Mouse (Mus musculus) embryonic fibroblast, embryonic 13.5 days (primary cell): ENCODE measurements around the gene Pop5. TPM values are rescaled to one million over a fixed set of nuclear protein-coding genes. Genes with fewer than 3 reads are reported as not detected.

Source experiments
- H3K27ac ChIP-seq: 2 replicates; pipeline ENCODE4 v1.5.1; 2012; ENCODE audit warnings: low read length, control low read depth, inconsistent platforms; ENCODE audit not compliant: insufficient read depth
- H3K4me1 ChIP-seq: 2 replicates; pipeline ENCODE4 v1.6.1; 2011; ENCODE audit warnings: low read length; ENCODE audit not compliant: control insufficient read depth, insufficient read depth
- H3K4me3 ChIP-seq: 2 replicates; pipeline ENCODE4 v1.5.1; 2011; ENCODE audit warnings: mild to moderate bottlenecking, control low read depth, low read length; ENCODE audit not compliant: insufficient read depth
- CTCF ChIP-seq: IDR thresholded peaks from 2 replicates; pipeline ENCODE4 v1.5.1; 2011; ENCODE audit warnings: mild to moderate bottlenecking, control low read depth, low read length, moderate library complexity, borderline replicate concordance; ENCODE audit not compliant: insufficient read depth
- POLR2A ChIP-seq: IDR thresholded peaks from 2 replicates; pipeline ENCODE4 v1.6.1; 2011; ENCODE audit warnings: low read depth, mild to moderate bottlenecking, control low read depth, low read length, moderate library complexity
- polyA plus RNA-seq: library from polyadenylated mRNA; stranded (reverse); fragments of >200 nt; gene quantifications from 2 replicates; pipeline ENCODE4 v1.2.4, GENCODE M21; 2011; ENCODE audit warnings: low read depth; ENCODE audit not compliant: missing spikeins, insufficient read length

Gene Pop5
- polyA plus RNA-seq, 1 experiment: 22.8 TPM

- Histone ChIP-seq H3K27ac (no peak overlapping the region), H3K4me3 (no peak overlapping the region), H3K4me1 (no peaks in the 10 kb centered on the region)
- TF ChIP-seq CTCF (no peak), POLR2A (no peak)
Observed at GRCm38 (mm10) chr5:115233031-115233780, 2.4 kb upstream of the Pop5 start.

- H3K4me1 ChIP-seq: 0 out of 2 replicates have a peak, but pooled peaks cover 3% of the 10 kb centered on the region
- H3K27ac ChIP-seq: no peak overlapping the region
- no peak overlapping the region for H3K4me3 ChIP-seq
- no peak for TF ChIP-seq POLR2A
- no peak for TF ChIP-seq CTCF
Observed at GRCm38 (mm10) chr5:115234519-115234918, 1.1 kb upstream of the Pop5 start.

- peak overlapping the region; percentile 3; the same call in 1 of the 2 replicates for H3K27ac ChIP-seq
- H3K4me3 ChIP-seq: peak overlapping the region; percentile 57
- no peak for TF ChIP-seq CTCF
- 0 out of 2 replicates have a peak, but pooled peaks have one; percentile 24 for TF ChIP-seq POLR2A
- H3K4me1 ChIP-seq: 0 out of 2 replicates have a peak, but pooled peaks cover 3% of the 10 kb centered on the region
Observed at GRCm38 (mm10) chr5:115235323-115235771, 289 bp upstream of the Pop5 start.

DNA sequence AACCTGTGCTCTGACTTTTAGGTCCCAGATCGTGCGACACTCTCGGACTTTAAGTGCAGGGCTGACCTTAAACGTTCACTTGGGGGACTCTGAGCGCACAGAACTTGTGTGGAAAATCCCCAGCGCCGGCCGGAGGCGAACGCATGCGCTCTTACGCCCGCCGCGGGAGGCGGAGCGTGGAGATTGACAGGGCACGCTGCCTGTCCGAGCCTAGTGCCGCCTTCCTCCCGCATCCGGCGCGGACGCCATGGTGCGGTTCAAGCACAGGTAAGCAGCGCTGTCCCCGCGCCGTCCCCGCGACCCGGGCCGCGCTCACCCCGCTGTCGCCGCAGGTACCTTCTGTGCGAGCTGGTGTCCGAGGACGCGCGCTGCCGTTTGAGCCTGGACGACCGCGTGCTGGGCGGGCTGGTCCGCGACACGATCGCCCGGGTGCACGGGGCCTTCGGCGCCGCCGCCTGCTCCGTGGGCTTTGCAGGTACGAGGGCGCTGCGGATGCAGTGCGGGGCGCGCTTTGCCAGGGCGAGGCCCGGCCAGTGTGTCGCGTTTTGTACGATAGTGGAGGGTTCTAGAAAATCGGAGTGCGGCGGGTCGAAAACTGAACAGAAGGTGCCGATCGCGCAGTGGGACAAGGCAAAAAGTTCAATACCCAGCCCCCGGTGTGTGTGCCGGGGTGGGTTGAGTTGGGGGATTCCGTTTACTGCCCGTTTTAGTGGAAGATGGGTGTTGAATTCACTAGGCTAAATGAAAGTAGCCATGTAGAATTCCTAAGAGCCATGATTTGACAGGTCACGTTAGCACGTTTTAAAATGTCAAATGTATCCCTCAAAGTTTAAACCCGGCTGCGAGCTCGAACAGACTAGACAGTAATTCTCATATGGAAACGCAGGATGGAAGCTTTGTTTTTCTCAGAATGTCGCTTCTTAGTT lies 2.4 kb downstream of the Pop5 start:
- Histone ChIP-seq H3K4me3 (peak overlapping the region; percentile 71), H3K27ac (peak overlapping the region; percentile 51), H3K4me1 (0 out of 2 replicates have a peak, but pooled peaks cover 3% of the 10 kb centered on the region)
- TF ChIP-seq CTCF (no peak), POLR2A (peak; percentile 79)

DNA sequence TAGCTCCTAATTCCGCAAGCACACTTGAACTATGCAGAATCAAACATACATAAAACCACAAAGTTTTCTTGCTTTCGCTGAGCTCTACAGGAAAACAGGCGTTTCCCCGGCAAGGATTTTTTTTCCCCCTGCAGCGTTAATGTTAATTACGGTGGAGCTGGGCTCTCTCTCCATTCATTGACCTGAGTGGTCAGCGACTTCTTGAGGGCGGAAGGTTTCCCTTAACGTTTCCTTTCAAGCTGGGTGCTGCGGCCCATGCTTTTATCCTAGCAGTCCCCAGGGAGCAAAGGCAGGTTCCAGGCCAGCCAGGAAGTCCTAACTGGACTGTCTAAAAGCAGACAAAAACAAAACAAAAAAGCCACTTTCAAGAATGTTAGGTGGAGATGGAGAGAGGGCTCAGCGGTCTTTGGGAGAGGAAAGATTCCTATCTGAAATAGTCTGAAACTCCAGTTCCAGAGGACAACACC lies 3.1 kb downstream of the Pop5 start:
- no peak overlapping the region for H3K27ac ChIP-seq
- TF ChIP-seq CTCF (no peak), POLR2A (no peak)
- peak overlapping the region; percentile 71 for H3K4me3 ChIP-seq
- 0 out of 2 replicates have a peak, but pooled peaks cover 3% of the 10 kb centered on the region for H3K4me1 ChIP-seq

GRCm38 (mm10) chr5:115240191-115240590 lies 4.6 kb downstream of the Pop5 start:
- Histone ChIP-seq H3K4me3 (no peak overlapping the region), H3K27ac (no peak overlapping the region), H3K4me1 (0 out of 2 replicates have a peak, but pooled peaks cover 3% of the 10 kb centered on the region)
- no peak for TF ChIP-seq CTCF
- no peak for TF ChIP-seq POLR2A

DNA sequence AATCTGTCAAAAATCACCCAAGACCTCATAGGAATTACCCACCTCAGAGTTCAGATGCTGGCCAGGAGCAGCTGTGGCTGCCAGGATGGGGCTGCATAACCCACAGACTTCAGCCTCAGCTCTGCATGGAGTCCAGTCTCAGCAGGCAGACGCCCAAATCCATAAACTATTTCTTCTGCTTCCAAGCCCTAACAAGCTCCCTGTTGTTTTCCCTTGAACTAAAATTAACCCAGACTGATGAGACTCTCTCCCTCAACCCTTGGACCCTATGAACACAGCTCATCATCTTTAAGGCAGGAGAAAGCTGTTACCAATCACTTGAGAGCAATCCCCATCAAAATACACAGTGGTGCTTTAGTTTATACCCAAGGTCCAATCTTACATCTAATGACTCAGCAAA lies 19.8 kb downstream of the Pop5 start:
- Histone ChIP-seq H3K27ac (no peak overlapping the region), H3K4me1 (no peaks in the 10 kb centered on the region), H3K4me3 (no peak overlapping the region)
- no peak for TF ChIP-seq POLR2A
- TF ChIP-seq CTCF: no peak

- H3K4me3 ChIP-seq: no peak overlapping the region
- no peaks in the 10 kb centered on the region for H3K4me1 ChIP-seq
- TF ChIP-seq CTCF (no peak), POLR2A (no peak)
- no peak overlapping the region for H3K27ac ChIP-seq
Observed at GRCm38 (mm10) chr5:115256909-115257546, 21.4 kb downstream of the Pop5 start.

GRCm38 (mm10) chr5:115260356-115260755 lies 24.7 kb downstream of the Pop5 start:
- Histone ChIP-seq H3K4me1 (no peaks in the 10 kb centered on the region; the same call in 1 of the 2 replicates), H3K4me3 (no peak overlapping the region), H3K27ac (no peak overlapping the region)
- no peak for TF ChIP-seq CTCF
- TF ChIP-seq POLR2A: no peak
